Mouse (Mus musculus): ENCODE measurements at regions not wholly inside any gene's neighbourhood (a gene's known extent, or its start where the extent isn't known, plus 50 kb on each side); places are given as distances from the start of the nearest gene placed in this dataset.

DNA sequence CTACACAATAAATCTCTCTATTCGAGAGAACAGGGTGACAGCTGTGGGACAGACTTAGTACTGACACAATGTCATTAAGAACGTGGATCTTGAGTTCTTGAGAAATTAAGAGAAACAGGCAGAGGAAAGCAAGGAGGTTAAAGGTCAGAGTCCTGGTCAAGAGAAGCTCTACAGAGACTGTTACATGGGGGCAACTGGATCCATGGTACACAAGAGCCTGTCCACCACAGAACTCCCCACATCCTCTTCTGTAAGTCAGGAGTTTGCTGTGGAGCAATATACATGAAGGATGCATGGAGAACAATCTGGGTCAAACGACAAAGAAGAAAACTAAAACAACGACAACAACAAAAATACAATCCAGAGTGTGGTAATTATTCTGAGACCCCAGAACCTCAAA, 155.8 kb downstream of the Lmo4 start:
- WGBS = 44% methylated on average over 4 of the region's 4 CpGs
- TF ChIP-seq CTCF (IDR thresholded peaks at IDR 0.05; ENCODE audit: low read depth) = no peak

DNA sequence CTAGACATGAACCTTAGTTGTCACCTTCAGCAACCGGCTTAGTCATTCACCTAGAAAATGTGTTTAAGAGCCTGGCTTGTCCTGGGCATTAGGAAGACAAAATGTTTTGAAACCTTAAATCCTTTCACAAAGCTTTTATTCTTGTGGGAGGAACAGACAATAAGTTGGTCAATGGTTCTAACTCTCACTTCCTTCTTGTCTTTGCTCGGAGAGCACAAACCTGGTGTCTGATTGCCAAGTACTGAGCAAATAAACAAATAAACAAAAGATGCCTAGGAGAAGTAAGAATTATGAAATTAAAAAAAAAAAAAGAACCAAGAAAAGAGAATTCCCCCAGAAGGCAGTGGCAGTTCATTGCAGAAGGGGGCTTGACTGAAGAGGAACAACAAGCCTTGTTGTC, 160.7 kb downstream of the Lmo4 start:
- H3K9me3 ChIP-seq (replicated peaks; ENCODE audit: low read length) = no peaks in the 10 kb centered on the region
- ATAC-seq (replicated peaks; ENCODE audit: low FRiP score, low read depth) (no peak), DNase-seq (ENCODE audit: low spot score) (no peak)
- WGBS = 87% methylated on average over 2 of the region's 2 CpGs
- no peak overlapping the region for H3K4me3 ChIP-seq (replicated peaks; ENCODE audit: low read depth, low read length)
- no peaks in the 10 kb centered on the region for H3K27me3 ChIP-seq (ENCODE audit: insufficient read depth, low read length)
- H3K4me1 ChIP-seq (replicated peaks; ENCODE audit: insufficient read depth, low read length) = no peaks in the 10 kb centered on the region
- H3K9ac ChIP-seq (ENCODE audit: low read depth, low read length) = no peak overlapping the region
- H3K36me3 ChIP-seq (ENCODE audit: insufficient read depth, low read length) = no peaks in the 10 kb centered on the region
- no peak overlapping the region for H3K27ac ChIP-seq
- TF ChIP-seq CTCF (IDR thresholded peaks at IDR 0.05; ENCODE audit: low read depth) = no peak
- H3K4me2 ChIP-seq (ENCODE audit: low read length) = no peak overlapping the region

More for the DNA sequence above, 155.8 kb downstream of the Lmo4 start:
- H3K27ac ChIP-seq = no peak overlapping the region
- no peaks in the 10 kb centered on the region for H3K9me3 ChIP-seq (replicated peaks; ENCODE audit: low read length)
- no peak overlapping the region for H3K9ac ChIP-seq (ENCODE audit: low read depth, low read length)
- no peak overlapping the region for H3K4me2 ChIP-seq (ENCODE audit: low read length)
- no peaks in the 10 kb centered on the region for H3K36me3 ChIP-seq (ENCODE audit: insufficient read depth, low read length)
- H3K27me3 ChIP-seq (ENCODE audit: insufficient read depth, low read length) = no peaks in the 10 kb centered on the region
- H3K4me3 ChIP-seq (replicated peaks; ENCODE audit: low read depth, low read length) = no peak overlapping the region
- DNase-seq (ENCODE audit: low spot score) = peak; percentile 1
- no peak for ATAC-seq (replicated peaks; ENCODE audit: low FRiP score, low read depth)
- H3K4me1 ChIP-seq (replicated peaks; ENCODE audit: insufficient read depth, low read length) = no peaks in the 10 kb centered on the region

DNA sequence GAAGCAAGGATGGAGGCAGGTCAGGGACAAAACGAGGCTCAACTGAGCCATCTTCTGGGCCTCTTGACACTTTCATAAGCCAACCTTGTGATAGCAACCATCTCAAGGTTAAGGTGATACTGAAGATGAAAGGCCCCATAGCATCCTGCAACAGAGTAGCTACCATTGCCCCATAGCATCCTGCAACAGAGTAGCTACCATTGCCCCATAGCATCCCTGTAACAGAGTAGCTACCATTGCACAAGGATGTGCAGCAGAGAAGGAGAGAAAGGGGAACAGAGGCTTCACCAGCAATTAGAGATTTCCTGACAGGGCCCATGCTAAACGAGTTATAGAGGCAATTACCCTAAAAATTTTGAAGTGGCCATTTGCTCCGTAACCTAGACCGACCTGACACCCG, 163.2 kb downstream of the Lmo4 start:
- H3K9me3 ChIP-seq (replicated peaks; ENCODE audit: low read length) = no peaks in the 10 kb centered on the region
- DNase-seq (ENCODE audit: low spot score) (no peak), ATAC-seq (replicated peaks; ENCODE audit: low FRiP score, low read depth) (no peak)
- H3K36me3 ChIP-seq (ENCODE audit: insufficient read depth, low read length) = no peaks in the 10 kb centered on the region
- H3K4me1 ChIP-seq (replicated peaks; ENCODE audit: insufficient read depth, low read length) = no peaks in the 10 kb centered on the region
- WGBS = 46% methylated on average over 5 of the region's 5 CpGs
- H3K4me2 ChIP-seq (ENCODE audit: low read length) = no peak overlapping the region
- no peak overlapping the region for H3K27ac ChIP-seq
- H3K27me3 ChIP-seq (ENCODE audit: insufficient read depth, low read length) = no peaks in the 10 kb centered on the region
- no peak for TF ChIP-seq CTCF (IDR thresholded peaks at IDR 0.05; ENCODE audit: low read depth)
- H3K4me3 ChIP-seq (replicated peaks; ENCODE audit: low read depth, low read length) = no peak overlapping the region
- no peak overlapping the region for H3K9ac ChIP-seq (ENCODE audit: low read depth, low read length)

DNA sequence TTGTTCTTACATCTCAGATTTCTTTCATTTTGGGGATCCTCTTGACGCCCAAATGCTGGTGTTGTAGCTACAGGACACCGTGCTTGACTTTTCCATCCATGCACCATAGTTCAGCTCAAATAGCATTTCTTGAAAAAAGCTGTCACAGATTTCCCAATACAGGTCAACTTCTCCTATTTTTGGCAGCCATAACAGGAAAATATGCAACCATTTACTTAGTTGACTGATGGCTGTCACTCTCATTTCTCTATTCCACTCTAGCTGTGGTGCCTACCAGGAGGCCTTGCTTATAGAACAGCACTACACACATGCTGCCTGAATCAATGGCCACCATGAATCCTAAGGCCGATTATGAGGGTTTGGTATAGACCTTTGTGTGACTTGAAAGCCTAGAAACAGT, 165.5 kb downstream of the Lmo4 start:
- 86% methylated on average over 3 of the region's 3 CpGs for WGBS
- Histone ChIP-seq H3K27ac (no peak overlapping the region), H3K4me3 (replicated peaks; ENCODE audit: low read depth, low read length) (no peak overlapping the region), H3K27me3 (ENCODE audit: insufficient read depth, low read length) (no peaks in the 10 kb centered on the region), H3K36me3 (ENCODE audit: insufficient read depth, low read length) (no peaks in the 10 kb centered on the region), H3K9ac (ENCODE audit: low read depth, low read length) (no peak overlapping the region), H3K9me3 (replicated peaks; ENCODE audit: low read length) (no peaks in the 10 kb centered on the region), H3K4me1 (replicated peaks; ENCODE audit: insufficient read depth, low read length) (no peaks in the 10 kb centered on the region), H3K4me2 (ENCODE audit: low read length) (no peak overlapping the region)
- TF ChIP-seq CTCF (IDR thresholded peaks at IDR 0.05; ENCODE audit: low read depth) = no peak
- ATAC-seq (replicated peaks; ENCODE audit: low FRiP score, low read depth) (no peak), DNase-seq (ENCODE audit: low spot score) (no peak)

DNA sequence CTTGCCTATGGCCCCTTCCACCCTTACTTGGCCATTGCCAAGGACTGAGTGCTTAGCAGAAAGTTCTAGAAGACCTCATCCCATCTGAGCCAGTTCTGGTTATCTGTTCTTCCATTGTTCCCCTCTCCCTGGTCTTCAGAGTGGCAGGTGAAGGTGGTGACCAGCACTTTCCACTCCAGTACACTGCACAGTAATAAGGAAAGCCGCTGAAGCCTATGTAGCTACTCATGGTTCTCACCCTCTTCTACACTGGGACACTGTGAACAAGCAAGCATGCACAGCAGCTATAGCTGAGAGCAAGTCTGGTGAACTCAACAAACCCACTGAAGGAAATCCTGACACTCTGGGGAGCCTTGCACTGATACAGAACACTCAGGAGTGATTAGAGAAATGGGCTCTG, 175.4 kb downstream of the Lmo4 start:
- TF ChIP-seq CTCF (IDR thresholded peaks at IDR 0.05; ENCODE audit: low read depth) = no peak
- WGBS = 85% methylated on average over 1 of the region's 1 CpGs

DNA sequence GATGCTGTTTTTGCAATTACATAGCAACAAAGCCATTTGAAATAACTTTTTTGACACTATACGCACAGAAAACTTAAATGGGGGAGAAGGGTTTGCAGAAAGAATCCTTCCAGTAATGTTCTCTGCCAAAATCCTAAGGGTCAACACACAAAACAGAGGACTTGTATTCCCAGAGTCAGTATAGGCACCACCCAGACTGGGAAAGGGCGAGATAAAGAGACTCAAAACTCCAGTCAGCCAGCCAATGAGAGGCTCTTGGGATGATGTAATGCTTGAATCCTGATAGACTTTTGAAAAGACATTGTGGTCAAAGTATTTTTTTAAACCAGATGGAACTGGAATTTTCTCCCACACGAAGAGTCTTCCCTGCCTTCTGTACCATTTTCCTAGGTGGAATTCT, 175.9 kb downstream of the Lmo4 start:
- Histone ChIP-seq H3K9me3 (replicated peaks; ENCODE audit: low read length) (no peaks in the 10 kb centered on the region), H3K36me3 (ENCODE audit: insufficient read depth, low read length) (no peaks in the 10 kb centered on the region), H3K9ac (ENCODE audit: low read depth, low read length) (no peak overlapping the region), H3K4me3 (replicated peaks; ENCODE audit: low read depth, low read length) (no peak overlapping the region), H3K27ac (no peak overlapping the region), H3K4me2 (ENCODE audit: low read length) (no peak overlapping the region), H3K4me1 (replicated peaks; ENCODE audit: insufficient read depth, low read length) (no peaks in the 10 kb centered on the region), H3K27me3 (ENCODE audit: insufficient read depth, low read length) (no peaks in the 10 kb centered on the region)
- WGBS = 79% methylated on average over 3 of the region's 3 CpGs
- TF ChIP-seq CTCF (IDR thresholded peaks at IDR 0.05; ENCODE audit: low read depth) = no peak
- ATAC-seq (replicated peaks; ENCODE audit: low FRiP score, low read depth) = no peak
- DNase-seq (ENCODE audit: low spot score) = no peak

More for the DNA sequence above, 175.4 kb downstream of the Lmo4 start:
- Histone ChIP-seq H3K4me3 (replicated peaks; ENCODE audit: low read depth, low read length) (no peak overlapping the region), H3K4me2 (ENCODE audit: low read length) (no peak overlapping the region), H3K27ac (no peak overlapping the region), H3K9ac (ENCODE audit: low read depth, low read length) (no peak overlapping the region), H3K36me3 (ENCODE audit: insufficient read depth, low read length) (no peaks in the 10 kb centered on the region), H3K27me3 (ENCODE audit: insufficient read depth, low read length) (no peaks in the 10 kb centered on the region), H3K4me1 (replicated peaks; ENCODE audit: insufficient read depth, low read length) (no peaks in the 10 kb centered on the region), H3K9me3 (replicated peaks; ENCODE audit: low read length) (no peaks in the 10 kb centered on the region)
- ATAC-seq (replicated peaks; ENCODE audit: low FRiP score, low read depth) (no peak), DNase-seq (ENCODE audit: low spot score) (no peak)
